ENCODE assay signal across 7 mouse cellular contexts in the genomic region with DNA sequence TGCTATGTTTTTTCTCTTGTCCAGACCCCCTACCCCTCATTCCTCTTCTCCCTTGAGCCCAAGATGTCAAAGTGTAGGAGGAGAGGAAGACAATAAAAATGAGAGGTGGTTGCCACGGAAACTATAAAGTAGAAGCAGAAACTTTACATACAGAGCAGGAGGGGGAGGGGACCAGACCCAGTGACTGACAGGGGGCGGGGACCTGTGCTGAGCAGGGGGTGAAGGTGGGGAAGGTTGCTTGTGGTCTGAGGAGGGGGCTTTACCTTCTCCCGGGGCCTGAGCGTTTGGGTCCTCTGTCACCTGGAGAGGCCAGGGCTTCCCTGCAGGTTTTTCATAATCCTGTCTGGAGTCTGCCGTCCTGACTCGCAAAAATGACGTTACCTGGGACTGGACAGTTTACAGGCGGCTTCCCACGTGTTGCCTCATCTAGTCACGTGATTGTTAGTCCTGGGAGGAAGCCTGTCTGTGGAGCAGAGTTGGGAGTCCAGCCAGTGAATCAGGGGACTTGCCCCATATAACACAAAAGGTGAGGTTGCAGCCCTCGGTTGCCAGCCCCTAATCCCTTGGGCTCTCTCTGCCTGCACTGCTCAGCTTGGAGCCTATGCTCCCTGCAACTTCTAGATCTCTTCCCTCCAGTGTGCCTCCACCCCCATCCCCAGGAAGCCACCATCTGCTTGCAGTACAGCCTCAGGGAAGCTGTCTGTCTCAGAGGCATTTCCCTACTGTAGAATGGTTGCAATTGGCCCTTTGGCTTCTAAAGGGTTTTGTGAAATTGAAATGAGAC. TPM values are rescaled to one million over a fixed set of nuclear protein-coding genes. Genes with fewer than 3 reads are reported as not detected.
DNase-seq lines count a peak whose midpoint lies in the region; ATAC-seq lines count a peak whose summit lies in the region.

No protein-coding gene starts in this region.

- H3K9ac ChIP-seq in intestine, embryonic 16.5 days (ENCODE audit: low read depth, low read length), result peak overlapping the region; percentile 39; the same call in 1 of the 2 replicates

- peak overlapping the region; percentile 69 for H3K27ac ChIP-seq in forebrain, embryonic 10.5 days
- no peak overlapping the region for H3K27ac ChIP-seq in intestine, embryonic 16.5 days (ENCODE audit: low read length)
- H3K27ac ChIP-seq in midbrain, embryonic 10.5 days (replicated peaks), result peak overlapping the region; percentile 67

- no peaks in the 10 kb centered on the region for H3K36me3 ChIP-seq in forebrain, embryonic 10.5 days (replicated peaks)
- no peaks in the 10 kb centered on the region for H3K36me3 ChIP-seq in intestine, embryonic 16.5 days (ENCODE audit: control insufficient read depth, insufficient read depth, low read length)
- no peaks in the 10 kb centered on the region for H3K36me3 ChIP-seq in midbrain, embryonic 10.5 days

- H3K4me2 ChIP-seq in intestine, embryonic 16.5 days (ENCODE audit: low read depth, low read length), result peak overlapping the region; percentile 42

- H3K9me3 ChIP-seq in forebrain, embryonic 10.5 days, result no peaks in the 10 kb centered on the region
- no peaks in the 10 kb centered on the region for H3K9me3 ChIP-seq in intestine, embryonic 16.5 days (ENCODE audit: control insufficient read depth, low read length)
- no peaks in the 10 kb centered on the region for H3K9me3 ChIP-seq in midbrain, embryonic 10.5 days (replicated peaks)

- H3K4me1 ChIP-seq in forebrain, embryonic 10.5 days, result peaks cover 84% of the 10 kb centered on the region
- peaks cover 53% of the 10 kb centered on the region for H3K4me1 ChIP-seq in intestine, embryonic 16.5 days (ENCODE audit: control insufficient read depth, insufficient read depth, low read length)
- H3K4me1 ChIP-seq in midbrain, embryonic 10.5 days, result peaks cover 98% of the 10 kb centered on the region

- WGBS in forebrain, embryonic 10.5 days, result 5% methylated on average over 11 of the region's 11 CpGs
- WGBS in intestine, embryonic 16.5 days, result 12% methylated on average over 11 of the region's 11 CpGs
- 3% methylated on average over 11 of the region's 11 CpGs for WGBS in midbrain, embryonic 10.5 days

- H3K4me3 ChIP-seq in forebrain, embryonic 10.5 days, result peak overlapping the region; percentile 35
- peak overlapping the region; percentile 23 for H3K4me3 ChIP-seq in intestine, embryonic 16.5 days (ENCODE audit: low read length)
- H3K4me3 ChIP-seq in midbrain, embryonic 10.5 days, result peak overlapping the region; percentile 36

- DNase-seq in 416B (ENCODE audit: low read depth) (peak; percentile 14), ES-CJ7 (ENCODE audit: low read depth, low spot score) (peak; percentile 53)
- DNase-seq in forebrain, embryonic 10.5 days (ENCODE audit: extremely low spot score, low spot score), result no peak
- DNase-seq in midbrain, embryonic 10.5 days (ENCODE audit: low spot score), result peak; percentile 47
- DNase-seq in spleen, postnatal 10 days (ENCODE audit: low spot score in 2 of 2), result no peak

- peaks cover 17% of the 10 kb centered on the region for H3K27me3 ChIP-seq in forebrain, embryonic 10.5 days (ENCODE audit: poor library complexity, severe bottlenecking)
- H3K27me3 ChIP-seq in intestine, embryonic 16.5 days (replicated peaks; ENCODE audit: control insufficient read depth, insufficient read depth, low read length), result no peaks in the 10 kb centered on the region
- peaks cover 19% of the 10 kb centered on the region; the same call in 1 of the 2 replicates for H3K27me3 ChIP-seq in midbrain, embryonic 10.5 days (ENCODE audit: low read depth, poor library complexity, severe bottlenecking)

- peak; percentile 49 for ATAC-seq in intestine, embryonic 16.5 days
- ATAC-seq in megakaryocyte, adult 5-6 weeks (ENCODE audit: poor library complexity, severe bottlenecking), result no peak

RNA-seq across cellular contexts. Expression of gene Dab2ip, which starts 52.3 kb away (rescaled TPM):
- 22.0 and 23.3 TPM in 2 replicates for polyA plus RNA-seq in forebrain, embryonic 10.5 days (2016; fragmentation: Nextera tagmentation; extraction: Ambion mirVana)
- polyA plus RNA-seq in intestine, embryonic 16.5 days (2015; fragmentation: Nextera tagmentation; extraction: Ambion mirVana), result 27.0 and 28.7 TPM in 2 replicates
- polyA plus RNA-seq in midbrain, embryonic 10.5 days (2016; fragmentation: Nextera tagmentation; extraction: Ambion mirVana), result 19.7 and 24.7 TPM in 2 replicates
- 3.7 and 4.9 TPM in 2 replicates for total RNA-seq in megakaryocyte, adult 5-6 weeks (2015)
- 2.1 and 2.7 TPM in 2 replicates for total RNA-seq in megakaryocyte, adult 5-6 weeks (2017)

Comparison
In these comparisons a context has a peak if more than half of its experiments do, and no peak if none do; other contexts are left out.
1. DNase-seq: peak in 416B (single experiment), ES-CJ7 (single experiment) and midbrain, embryonic 10.5 days (single experiment); none in forebrain, embryonic 10.5 days (single experiment) and spleen, postnatal 10 days (0 of 2).
2. Peak in every context shown above with its lines, with median percentiles within 50 percentile points of each other: H3K4me3 ChIP-seq.